Mouse (Mus musculus) adrenal gland, postnatal 25 days (tissue): ENCODE measurements around the gene Cdh23. TPM values are rescaled to one million over a fixed set of nuclear protein-coding genes. Genes with fewer than 3 reads are reported as not detected.
"Not testable (repeated sequence)": the region's sequence is repeated elsewhere in the genome, so short reads cannot be mapped to it uniquely, and the experiment has no call there.

Experiments used
- DNase-seq: peaks from one replicate; pipeline ENCODE4 v3.0.0; 2021; ENCODE audit warnings: mixed read lengths
- long read RNA-seq: library from polyadenylated mRNA; stranded (forward); transcript quantifications from one replicate; pipeline ENCODE4 v2.0.0, GENCODE M21; 2021
- total RNA-seq: library from RNA; stranded (reverse); gene quantifications from 2 replicates; pipeline ENCODE4 v1.2.3, GENCODE M21; 2021

Cdh23 gene
- 2.2 and 2.8 TPM in 2 replicates for total RNA-seq
- long read RNA-seq, partial matches to known transcripts = 3 of 7 reads
- long read RNA-seq, other reads (novel, unspliced or antisense) = 4 of 7 reads

DNA sequence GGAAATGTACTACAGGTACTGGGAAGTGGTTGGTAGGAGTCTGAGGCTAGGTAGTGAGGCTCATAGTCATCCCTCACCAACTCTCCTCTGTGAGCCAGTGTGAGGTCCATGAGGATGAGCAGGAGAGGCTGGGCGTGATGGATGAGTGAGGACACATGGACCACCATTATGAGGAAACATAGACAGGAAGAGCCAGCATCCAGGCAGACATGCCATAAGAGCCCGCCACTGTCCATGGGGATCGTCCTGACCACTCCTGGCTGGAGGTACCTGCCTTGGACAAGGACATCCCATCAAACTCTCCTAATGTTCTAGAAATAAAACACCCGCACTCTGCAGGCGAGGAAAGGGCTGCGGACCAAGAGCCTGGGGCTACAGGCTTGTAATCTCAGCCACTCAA is at the start of gene Cdh23:
Gene Cdh23 (minus strand): TSS at position 101 of the 400 bp plus-strand sequence.
- DNase-seq = no peak

DNA sequence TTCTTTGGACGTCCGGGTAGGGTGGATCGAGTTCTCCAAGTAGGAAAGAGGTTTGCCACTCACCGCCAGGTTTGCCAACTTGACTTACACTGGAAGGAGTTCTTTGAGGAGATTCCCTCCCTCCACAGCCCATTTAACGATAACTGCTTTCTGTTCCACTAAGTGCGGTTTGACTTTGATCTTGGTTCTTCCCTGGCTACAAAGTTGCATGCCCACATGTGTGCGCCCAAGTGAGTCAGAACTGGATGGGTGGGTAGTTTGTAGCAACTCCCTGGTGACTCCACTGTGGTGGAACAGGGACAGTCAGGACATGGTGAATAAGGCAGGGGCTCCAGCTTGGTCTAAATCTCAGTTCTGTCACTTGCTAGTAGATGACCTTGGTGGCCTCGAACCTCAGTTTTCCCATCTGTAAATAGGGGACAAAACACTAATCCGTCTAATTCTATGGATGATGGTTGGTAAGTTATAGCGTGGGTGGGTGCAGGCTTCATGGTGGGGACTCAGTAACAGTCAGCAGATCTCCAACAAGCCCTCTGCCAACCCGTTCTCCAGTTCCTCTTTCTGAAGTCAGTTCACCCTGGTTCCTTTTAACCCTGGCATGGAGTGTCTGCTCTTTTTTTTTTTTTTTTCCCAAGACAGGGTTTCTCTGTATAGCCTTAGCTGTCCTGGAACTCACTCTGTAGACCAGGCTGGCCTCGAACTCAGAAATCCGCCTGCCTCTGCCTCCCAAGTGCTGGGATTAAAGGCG is 48.4 kb upstream of the Cdh23 start:
- DNase-seq = no peak

DNA sequence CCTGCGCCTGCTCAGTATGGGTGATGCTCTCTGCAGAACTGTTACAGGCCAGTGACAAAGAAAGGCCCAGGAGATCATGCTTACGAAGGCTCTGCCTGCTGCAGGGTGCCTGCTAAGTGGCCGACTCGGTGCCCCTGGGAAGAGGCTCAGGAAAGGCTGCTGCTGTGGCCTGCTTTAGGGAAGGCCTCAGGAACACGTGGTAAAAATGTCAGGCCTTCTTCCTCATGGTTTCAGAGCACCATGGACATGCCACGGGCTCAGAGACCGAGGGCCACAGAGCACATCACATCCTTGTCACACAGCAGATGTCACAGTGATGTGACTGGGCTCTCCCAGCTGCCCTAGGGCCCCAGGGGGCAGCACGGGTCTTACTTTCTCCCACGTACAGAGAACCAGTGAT is 47.4 kb upstream of the Cdh23 start:
- DNase-seq = no peak

DNA sequence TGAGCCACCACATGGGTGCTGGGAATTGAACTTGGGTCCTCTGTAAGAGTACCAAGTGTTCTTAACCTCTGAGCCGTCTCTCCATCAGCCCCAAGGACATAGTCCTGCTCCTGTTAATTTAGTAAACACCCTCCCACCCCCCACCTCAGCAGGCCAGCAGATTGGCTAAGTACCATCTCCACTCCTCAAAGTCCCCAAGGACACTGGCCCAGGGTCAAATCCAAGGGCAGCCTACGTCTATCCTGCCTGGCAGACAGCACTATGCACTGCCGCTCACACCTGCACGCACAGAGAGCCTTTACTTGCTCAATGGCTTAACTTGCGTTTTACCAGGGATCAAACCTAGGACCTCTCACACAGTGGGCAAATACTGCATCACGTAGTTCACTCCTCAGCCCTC is 46.7 kb upstream of the Cdh23 start:
- DNase-seq = no peak

DNA sequence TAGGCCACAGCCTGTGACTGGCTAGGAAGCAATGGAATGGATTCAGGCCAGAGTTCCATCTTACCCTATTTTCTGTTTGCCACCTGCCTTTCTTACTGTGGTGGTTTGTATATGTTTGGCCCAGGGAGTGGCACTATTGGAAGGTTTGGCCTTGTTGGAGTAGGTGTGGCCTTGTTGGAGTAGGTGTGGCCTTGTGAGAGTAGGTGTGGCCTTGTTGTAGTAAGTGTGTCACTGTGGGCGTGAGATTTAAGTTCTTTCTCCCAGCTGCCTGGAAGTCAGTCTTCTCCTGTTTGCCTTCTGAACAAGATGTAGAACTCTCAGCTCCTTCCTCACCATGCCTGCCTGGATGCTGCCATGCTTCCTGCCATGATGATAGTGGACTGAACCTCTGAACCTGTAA is 46.0 kb upstream of the Cdh23 start:
- not testable (repeated sequence) for DNase-seq

DNA sequence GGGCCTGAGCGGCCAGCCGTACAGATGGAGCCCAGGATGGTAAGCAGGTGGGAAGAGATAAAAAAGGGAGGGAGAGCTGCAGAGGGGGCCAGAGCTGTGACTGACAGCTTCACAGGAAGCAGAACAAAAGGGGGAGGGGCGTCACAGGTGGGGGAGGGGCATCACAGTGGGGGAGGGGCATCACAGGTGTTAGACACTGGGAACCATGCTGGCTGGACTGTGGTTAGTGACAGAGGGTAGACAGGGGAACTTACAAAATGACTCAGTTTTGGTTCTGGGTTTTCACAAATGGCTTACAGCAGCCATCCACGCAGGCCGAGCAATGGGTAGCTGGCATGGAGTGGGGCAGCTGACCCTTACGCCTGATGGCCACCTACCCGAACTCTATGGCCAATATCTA is 45.1 kb upstream of the Cdh23 start:
- DNase-seq = no peak

DNA sequence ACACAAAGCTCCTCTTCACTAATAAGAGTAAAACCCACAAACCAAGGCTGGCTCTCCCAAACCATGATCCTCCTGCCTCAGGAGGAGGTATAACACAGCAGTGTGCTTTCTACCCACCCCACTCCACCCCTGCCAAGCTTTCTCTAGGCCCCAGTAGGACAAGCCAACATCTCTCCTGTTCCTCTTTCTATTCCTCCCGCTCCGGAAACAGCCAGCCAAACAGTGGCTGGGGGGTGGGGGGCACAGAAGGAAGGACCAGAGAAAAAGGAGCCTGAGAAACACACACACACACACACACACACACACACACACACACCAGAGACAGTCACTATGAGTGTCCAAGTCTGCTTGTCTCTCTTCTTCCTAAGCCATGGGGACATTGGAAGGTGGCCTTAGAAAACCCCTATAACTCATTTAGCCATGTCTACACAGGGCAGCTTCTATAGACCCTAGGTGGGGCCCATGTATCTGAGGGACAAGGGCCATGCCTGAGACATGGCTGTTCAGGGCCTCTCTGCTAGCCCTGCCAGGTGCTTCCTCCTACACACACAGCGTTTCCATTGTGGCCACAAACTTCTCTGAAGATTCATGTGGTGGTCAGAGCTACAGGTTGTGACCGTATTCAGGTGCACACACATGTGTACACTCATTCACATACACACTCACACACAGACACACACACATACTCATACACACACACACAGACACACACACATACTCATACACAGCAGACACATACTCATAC is 43.5 kb upstream of the Cdh23 start:
- DNase-seq = no peak

DNA sequence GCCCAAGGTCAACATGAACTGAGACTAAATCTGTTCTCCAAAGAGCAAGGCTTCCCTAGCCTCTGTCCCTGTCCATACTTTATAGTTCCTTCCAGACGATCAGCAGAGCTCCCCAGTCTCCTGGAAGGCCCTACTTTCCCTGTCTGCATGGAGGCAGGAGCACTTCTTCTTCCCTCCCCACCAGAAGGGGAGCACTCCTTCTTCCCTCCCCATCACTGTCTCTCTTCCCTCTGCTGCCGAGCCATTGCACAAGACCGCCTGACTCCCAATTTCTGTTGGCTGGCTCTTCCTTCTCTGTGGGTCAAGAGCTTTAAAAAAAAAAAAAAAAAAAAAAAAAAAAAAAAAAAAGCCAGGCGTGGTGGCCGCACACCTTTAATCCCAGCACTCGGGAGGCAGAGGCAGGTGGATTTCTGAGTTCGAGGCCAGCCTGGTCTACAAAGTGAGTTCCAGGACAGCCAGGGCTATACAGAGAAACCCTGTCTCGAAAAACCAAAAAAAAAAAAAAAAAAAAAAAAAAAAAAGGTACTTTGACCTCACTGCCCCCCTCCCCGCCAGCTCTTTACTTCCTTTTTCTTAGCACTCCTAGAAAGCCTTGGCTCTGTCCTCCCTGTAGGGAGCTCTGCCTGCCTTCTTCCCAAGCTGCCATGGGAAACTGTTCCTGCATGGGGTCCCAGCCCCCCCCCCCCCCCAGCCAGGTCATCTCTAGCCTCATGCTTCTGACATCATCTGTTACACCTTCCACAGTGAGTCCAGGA is 41.8 kb upstream of the Cdh23 start:
- no peak for DNase-seq

DNA sequence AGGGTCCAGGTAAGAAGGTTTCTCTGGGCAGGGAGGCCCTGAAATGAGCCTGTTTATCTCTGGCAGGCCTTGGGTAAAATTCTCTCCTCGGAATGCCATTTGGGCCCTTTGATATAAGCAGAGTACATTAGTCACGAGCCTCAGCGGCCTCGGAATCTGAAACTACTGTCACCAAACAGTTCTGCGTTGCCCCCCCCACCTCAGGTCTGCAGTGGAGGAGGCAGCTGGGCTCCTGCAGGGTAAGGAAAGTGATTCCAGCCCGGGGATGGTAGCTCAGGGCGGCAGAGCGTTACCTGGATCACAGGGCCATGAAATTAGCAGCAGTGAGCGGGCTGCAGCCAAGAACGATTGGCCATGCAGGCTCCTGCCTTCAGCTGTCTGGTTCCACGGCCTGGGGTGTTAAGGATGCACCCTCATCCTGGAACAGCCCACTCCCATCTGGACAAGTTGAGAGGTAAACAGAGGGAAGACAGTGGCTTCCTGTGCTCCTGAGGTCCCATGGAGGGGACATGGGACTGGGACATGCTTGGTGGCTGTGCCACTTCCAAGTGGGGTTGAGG is 41.0 kb upstream of the Cdh23 start:
- peak; percentile 64 for DNase-seq

DNA sequence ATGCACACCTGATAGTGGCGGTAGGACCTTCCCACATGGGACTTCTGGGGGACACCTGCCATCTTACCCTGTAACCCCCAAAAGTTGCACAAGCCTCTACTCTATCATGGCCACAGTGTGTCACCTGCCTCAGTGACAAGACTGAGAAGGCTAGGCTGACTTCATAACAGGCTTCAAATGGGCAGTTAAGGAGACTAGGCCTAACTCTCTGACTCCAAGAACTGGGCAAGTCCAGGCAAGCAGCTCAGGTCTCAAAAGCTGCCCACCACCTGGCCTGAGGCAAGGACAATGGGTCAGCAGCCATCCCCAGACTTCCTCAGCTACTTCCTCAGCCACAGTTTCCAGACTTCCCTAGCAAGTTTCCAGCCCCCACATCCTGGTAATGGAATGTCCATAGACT is 39.4 kb upstream of the Cdh23 start:
- DNase-seq = no peak

DNA sequence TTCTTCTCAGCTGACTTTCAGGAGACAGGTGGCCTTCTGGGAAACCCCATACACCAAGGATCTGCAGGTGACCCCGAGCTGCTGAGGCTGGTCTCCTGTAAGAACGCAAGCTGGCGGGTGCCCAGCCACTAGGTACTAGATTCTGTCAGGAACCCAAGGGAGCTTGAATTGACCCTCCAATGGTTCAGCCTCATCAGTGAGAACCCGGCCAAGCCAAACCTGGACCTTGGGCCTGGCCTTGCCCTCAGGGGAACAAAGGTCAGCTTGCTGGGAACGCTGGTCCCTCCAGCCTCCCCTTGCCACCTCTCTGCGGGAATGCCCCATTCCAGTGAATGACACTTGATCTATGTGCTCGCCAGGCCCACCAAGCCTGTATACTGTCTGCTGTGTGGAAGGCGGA is 37.2 kb upstream of the Cdh23 start:
- DNase-seq = no peak

DNA sequence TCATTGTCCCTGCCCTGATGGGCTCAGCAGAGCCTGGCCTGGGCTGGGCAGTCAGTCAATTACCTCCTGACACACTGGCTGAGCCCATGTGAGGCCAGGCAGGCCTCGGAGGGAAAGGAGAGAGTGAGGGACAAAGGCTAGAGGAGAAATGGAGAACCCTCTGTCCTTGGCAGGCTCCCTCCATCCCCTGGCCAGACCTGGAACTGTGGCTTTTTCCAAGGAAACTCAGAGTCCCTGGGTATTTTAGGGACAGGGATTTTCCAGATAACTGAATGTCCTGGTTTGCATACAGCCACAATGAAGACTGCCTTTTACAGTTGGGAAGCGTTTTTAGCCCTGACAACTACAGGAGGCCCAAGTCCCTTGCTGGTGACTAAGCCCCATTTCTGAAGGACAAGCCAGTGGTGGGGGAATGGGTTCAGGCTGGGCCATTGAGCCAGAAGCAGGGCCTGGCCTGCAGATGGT is 36.1 kb upstream of the Cdh23 start:
- DNase-seq = peak; percentile 35

DNA sequence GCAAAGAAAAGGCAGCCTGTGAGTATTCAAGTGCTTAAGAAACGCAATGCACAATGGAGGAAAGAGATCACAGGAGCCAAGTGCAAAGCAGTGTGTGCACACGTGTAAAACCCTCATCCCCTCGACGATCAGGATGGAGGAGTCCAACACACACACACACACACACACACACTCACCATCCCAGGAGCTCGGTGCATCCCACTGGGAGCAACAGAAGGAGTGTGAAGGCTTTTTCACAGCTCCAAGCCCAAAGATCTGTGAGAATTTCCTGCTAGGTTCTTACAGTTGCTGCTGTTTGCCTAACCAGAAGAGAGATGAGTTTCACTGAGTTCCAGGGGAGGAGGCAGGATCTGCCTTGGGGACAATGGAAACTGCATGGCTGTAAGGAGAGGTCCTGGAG is 35.5 kb upstream of the Cdh23 start:
- no peak for DNase-seq

DNA sequence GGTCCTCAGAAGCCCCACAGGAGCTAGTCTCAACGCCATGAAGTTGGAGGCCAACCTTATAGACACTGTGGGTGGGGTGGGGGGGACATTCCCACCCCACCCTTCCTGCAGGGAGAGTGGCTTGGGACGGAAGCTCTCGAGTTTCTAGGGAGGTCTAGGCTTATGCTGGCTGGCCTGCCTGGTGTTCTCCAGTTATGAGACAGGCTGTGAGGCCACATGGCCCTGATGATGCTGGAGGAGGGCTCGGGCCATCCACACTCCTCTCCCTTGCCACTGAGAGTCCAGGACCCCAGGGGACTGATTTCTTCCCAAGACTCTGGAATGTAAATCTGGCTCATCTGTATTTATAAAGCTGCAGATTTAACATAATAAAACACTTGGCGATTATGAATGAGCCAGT is 31.0 kb upstream of the Cdh23 start:
- DNase-seq = no peak

DNA sequence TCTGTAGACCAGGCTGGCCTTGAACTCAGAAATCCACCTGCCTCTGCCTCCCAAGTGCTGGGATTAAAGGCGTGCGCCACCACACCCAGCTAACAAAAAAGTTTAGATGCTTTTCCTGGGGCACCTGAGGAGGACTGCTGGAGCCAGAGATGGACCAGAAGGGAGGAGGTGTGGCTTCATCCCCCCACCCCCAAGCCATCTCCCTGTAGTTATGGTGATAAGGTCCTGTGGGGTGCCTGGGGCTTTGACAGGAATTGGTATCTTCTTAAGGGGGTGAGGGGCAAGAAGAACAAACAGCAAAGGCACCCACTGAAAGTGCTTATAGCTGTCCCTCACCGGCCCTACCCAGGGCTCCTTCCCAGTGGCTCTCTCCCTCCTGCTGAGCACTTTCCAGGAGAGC is 30.6 kb upstream of the Cdh23 start:
- DNase-seq = no peak

DNA sequence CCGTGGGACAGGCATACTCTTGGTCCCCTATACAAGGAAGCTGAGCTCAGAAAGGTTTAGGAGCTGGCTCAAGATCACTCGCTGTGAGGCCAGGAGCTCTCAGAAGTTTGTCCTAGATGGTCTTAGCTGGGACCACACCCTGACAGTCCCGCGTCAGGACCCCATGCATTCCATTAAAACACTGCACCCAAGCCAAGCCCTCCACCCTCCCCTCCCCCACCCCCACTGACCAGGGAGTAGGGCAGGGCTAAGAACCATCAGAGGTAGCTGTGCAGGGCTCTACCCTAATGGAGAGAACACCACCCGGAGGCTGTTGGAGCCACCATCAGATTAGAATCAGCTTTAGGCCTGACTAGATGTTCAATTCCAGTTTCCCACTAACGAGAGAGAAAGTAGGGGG is 28.2 kb upstream of the Cdh23 start:
- no peak for DNase-seq

DNA sequence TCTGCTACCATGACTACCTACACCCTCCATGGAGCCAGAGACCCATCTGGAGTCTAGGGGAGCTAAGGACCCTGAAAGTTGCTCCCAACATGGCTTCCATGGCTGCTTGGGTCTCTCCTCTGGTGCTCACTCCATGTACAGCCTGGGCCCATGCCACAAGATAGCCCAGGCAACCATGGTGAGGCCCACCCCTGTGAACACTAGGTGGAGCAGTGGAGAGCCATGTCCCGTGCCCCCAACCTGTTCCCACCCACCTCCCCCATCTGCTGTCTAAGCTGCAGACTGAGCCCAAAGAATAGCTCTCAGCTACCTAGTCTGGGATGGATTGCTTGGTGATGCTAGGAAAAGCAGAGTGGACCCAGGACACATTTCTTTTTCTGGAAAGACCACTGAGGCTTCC is 27.1 kb upstream of the Cdh23 start:
- no peak for DNase-seq

DNA sequence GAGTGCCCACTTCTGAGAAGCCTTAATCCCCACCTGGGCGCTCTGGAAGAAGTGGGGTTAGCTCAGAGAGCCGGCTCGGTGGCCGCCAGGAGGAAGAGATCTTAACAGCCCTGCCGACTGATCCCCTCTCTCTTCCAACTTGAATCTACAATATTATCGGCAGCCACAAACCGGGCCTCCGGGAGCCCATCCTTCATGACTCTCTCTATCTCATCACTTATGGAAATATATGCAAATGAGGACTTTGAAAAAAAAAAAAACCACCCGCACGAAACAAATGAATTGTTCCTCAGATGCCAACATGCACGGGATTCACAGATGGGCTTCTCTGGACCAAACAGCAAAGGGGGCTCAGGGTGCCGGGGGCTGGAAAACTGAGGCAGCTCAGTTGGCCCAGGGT is 25.4 kb upstream of the Cdh23 start:
- DNase-seq = no peak

DNA sequence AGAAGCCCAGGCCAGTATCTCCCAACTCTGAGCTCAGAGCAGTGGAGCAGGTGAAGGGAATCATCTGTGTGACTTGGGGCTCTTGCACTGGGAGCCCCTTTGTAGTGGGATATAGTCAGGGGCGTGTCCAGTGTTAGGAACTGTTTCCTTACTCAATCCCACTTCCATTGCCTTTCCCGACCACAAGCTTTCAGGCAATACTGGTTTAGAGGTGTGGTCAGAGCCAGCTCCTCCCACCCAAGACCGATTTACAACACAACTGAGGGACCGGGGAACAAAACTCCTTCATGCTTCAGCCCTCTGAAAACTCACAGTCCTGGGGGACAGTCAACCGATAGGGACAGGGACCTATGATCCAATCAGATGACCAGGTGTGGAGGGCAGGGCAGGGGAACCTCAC is 24.2 kb upstream of the Cdh23 start:
- no peak for DNase-seq

DNA sequence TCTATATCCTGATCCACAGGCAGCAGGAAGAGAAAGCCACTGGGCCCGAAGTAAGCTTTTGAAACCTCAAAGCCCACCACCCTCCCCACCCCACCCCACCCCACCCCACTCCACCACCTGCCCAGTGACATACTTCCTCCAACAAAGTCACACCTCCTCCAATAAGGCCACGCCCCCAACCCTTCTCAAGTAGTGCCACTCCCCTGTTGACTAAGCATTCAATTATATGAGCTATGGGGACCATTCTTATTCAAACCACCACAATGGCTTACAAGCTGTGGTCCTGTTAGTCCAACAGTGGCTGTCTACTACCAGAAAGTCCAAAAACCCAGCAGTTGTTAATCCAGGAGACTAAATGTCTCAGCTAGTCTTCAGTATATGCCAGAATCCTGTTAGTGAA is 22.2 kb upstream of the Cdh23 start:
- DNase-seq = no peak

DNA sequence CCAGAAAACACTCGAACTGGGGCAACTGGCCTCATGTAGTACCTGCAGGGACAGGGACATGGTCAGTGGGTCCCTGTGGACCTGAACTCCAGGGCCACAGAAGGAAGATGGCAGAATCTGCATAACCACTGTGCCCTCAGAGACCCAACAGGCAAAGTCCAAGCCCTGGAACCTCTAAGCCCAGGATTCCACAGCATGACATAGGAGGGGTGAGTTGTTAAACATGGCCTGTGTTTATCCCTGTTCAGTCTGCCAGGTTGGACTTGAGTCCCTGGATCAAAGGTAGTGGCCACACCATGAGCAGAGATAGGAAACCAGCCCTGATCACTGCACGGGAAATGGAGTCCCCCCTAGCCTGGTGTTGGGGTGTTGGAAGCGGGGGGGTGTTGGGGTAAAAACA is 20.2 kb upstream of the Cdh23 start:
- no peak for DNase-seq

DNA sequence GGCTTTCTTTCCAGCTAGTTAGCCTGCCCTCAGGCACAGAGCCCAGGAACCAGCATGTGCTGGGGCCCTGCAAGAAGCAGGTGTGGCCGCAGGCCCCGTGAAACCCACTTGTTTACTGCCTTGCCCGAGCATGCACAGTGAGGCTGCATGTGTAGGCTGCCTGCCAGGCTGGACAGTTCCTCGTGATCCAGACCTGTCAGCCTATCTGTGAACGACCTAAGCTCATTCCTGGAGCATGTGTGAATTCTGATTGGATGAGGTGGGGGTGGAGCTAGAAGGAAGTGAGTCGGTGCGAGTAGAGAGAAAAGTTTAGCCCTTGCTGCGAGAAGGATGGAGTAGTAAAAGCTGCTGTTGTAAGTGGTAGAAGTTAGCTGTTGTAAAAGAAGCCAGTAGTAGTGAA is 16.0 kb upstream of the Cdh23 start:
- not testable (repeated sequence) for DNase-seq

DNA sequence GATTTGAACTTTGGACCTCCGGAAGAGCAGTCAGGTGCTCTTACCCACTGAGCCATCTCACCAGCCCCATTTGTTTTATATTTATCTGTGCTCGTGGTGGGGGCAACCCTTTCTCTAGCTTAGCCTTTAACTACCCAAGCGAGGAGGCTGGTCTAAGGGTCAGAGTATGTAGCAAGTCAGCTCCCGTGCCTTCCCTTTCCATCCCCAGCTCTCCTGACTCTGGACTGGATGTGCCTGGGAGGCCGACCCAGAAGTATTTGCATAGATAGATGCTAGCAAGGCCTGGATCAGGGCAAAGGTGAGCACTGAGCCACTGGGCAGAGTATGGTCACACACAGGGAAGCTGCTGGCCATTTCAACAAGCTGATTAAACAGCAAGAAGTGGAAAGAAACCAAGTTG is 12.5 kb upstream of the Cdh23 start:
- DNase-seq = no peak
